Mouse (Mus musculus) stomach, postnatal 0 days (tissue): Measurements from ENCODE around the gene Smyd4.

Experiments used
- CTCF ChIP-seq: IDR thresholded peaks from 2 replicates; pipeline ENCODE4 v1.5.1; 2016; ENCODE audit warnings: antibody characterized with exemption, low read depth, mild to moderate bottlenecking, moderate library complexity
- EP300 ChIP-seq: optimal IDR thresholded peaks from 2 replicates; pipeline ENCODE3; 2016; ENCODE audit warnings: antibody characterized with exemption

DNA sequence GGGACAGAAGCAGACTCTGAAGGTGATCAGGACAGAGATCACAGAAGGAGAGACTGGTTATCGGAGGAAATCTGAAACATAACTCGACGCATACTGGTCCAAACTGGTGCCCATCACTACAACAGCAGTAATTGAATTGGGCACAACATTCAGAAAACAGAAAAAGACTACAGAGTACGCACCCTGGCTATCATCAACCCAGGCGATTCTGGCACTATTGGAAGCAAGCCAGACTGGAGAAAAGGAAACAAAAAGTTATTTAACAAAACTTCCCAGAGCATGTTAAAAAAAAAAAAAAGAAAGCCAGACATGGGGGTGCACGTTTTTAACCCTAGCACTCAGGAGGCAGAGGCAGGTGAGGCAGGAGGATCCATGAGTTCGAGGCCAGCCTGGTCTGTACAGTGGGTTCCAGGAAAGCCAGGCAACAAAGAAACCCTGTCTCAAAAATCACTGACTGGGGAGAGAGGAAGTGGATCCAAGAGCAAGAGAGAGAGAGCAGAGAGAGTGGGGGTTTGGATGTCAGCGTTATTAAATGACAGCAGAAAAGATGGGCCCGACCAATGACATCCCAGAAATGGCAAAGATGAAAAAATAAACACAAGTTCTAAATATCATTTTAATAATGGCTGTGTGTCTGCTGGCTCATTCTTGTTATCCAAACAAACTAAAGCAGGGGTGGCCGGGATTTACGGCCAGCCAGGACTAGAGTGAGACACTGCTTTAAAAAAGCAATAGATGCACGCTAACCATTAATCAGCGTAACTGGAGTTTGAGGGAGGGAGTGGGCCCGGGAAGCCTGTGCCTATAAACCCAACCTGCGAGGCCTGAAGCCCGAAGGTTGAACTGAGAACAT lies 22.9 kb upstream of the Smyd4 start:
- no peak for TF ChIP-seq EP300
- no peak for TF ChIP-seq CTCF
